Mouse (Mus musculus): ENCODE measurements at regions not wholly inside any gene's neighbourhood (a gene's known extent, or its start where the extent isn't known, plus 50 kb on each side); places are given as distances from the start of the nearest gene placed in this dataset.

- Histone ChIP-seq H3K4me1 (ENCODE audit: control insufficient read depth in 1 of 2, insufficient read depth in 2 of 2) (peaks cover 0 to 5% of the 10 kb centered on the region in 2 experiments; a peak in 1 of 4 replicates), H3K9ac (ENCODE audit: insufficient read depth, low read depth) (no peak overlapping the region), H3K4me2 (ENCODE audit: insufficient read depth, low read depth, poor library complexity, severe bottlenecking) (no peak overlapping the region), H3K4me3 (replicated peaks in 1 of 3; ENCODE audit: low read depth in 2 of 3, low read length in 2 of 3, poor library complexity in 1 of 3) (no peak overlapping the region), H3K79me2 (replicated peaks; ENCODE audit: control insufficient read depth, extremely low read depth, insufficient read depth, poor library complexity, severe bottlenecking) (no peaks in the 10 kb centered on the region), H3K27ac (ENCODE audit: insufficient read depth, low read depth) (no peak overlapping the region), H3K27me3 (replicated peaks) (no peaks in the 10 kb centered on the region), H3K9me3 (replicated peaks; ENCODE audit: low read length) (no peaks in the 10 kb centered on the region), H3K36me3 (replicated peaks in 1 of 2; ENCODE audit: control insufficient read depth in 1 of 2, insufficient read depth in 1 of 2, low read length in 1 of 2) (no peaks in the 10 kb centered on the region)
- dilution Hi-C loops (cut with MboI; ENCODE audit: extremely low pct_ligation_motif_present, extremely low pct_unique_long_range_greater_than_20kb, low sequenced_read_pairs) (no loop called here), in situ Hi-C loops (cut with MboI; ENCODE audit: low pct_ligation_motif_present, low pct_unique_long_range_greater_than_20kb, low sequenced_read_pairs) (no loop called here)
- TF ChIP-seq HCFC1 (IDR thresholded peaks at IDR 0.05; ENCODE audit: low read depth, low read length) (no peak), ZC3H11A (IDR thresholded peaks at IDR 0.05; ENCODE audit: low read depth, low read length) (no peak), CTCF (conservative IDR thresholded peaks at IDR 0.05 in 1 of 2, IDR thresholded peaks at IDR 0.05 in 1 of 2; ENCODE audit: low read depth in 2 of 2, low read length in 2 of 2) (no peak), CHD2 (IDR thresholded peaks at IDR 0.05; ENCODE audit: low read length) (no peak), MAFK (IDR thresholded peaks at IDR 0.05; ENCODE audit: insufficient replicate concordance, low read length) (no peak), IRF4 (IDR thresholded peaks at IDR 0.05; ENCODE audit: low read depth, low read length) (no peak), RCOR1 (conservative IDR thresholded peaks at IDR 0.05; ENCODE audit: low read depth, low read length) (no peak), ETS1 (conservative IDR thresholded peaks at IDR 0.05; ENCODE audit: low read depth, low read length) (no peak), JUND (conservative IDR thresholded peaks at IDR 0.05; ENCODE audit: low read depth, low read length) (no peak)
- no peak for DNase-seq (ENCODE audit: extremely low read depth)
These were observed 198.1 kb upstream of the Dkk2 start for GRCm38 (mm10) chr3:131886984-131887383.

GRCm38 (mm10) chr3:131887670-131888069 is 197.4 kb upstream of the Dkk2 start:
- no peak overlapping the region for H3K4me3 ChIP-seq (replicated peaks in 1 of 3; ENCODE audit: low read depth in 2 of 3, low read length in 2 of 3, poor library complexity in 1 of 3)
- in situ Hi-C loops (cut with MboI; ENCODE audit: low pct_ligation_motif_present, low pct_unique_long_range_greater_than_20kb, low sequenced_read_pairs) = no loop called here

GRCm38 (mm10) chr3:131891941-131892340 is 193.2 kb upstream of the Dkk2 start:
- dilution Hi-C loops (cut with MboI; ENCODE audit: extremely low pct_ligation_motif_present, extremely low pct_unique_long_range_greater_than_20kb, low sequenced_read_pairs) (no loop called here), in situ Hi-C loops (cut with MboI; ENCODE audit: low pct_ligation_motif_present, low pct_unique_long_range_greater_than_20kb, low sequenced_read_pairs) (no loop called here)
- no peak for DNase-seq (ENCODE audit: extremely low read depth)
- no peak overlapping the region for H3K9ac ChIP-seq (ENCODE audit: insufficient read depth, low read depth)
- TF ChIP-seq ELF1 (IDR thresholded peaks at IDR 0.05; ENCODE audit: low read depth, low read length) = no peak
- TF ChIP-seq MAX (IDR thresholded peaks at IDR 0.05; ENCODE audit: low read length) = no peak
- no peak for TF ChIP-seq CTCF (conservative IDR thresholded peaks at IDR 0.05 in 1 of 2, IDR thresholded peaks at IDR 0.05 in 1 of 2; ENCODE audit: low read depth in 2 of 2, low read length in 2 of 2)
- TF ChIP-seq MEF2A (IDR thresholded peaks at IDR 0.05; ENCODE audit: borderline replicate concordance, low read depth, low read length) = no peak
- H3K27me3 ChIP-seq (replicated peaks) = no peaks in the 10 kb centered on the region
- no peaks in the 10 kb centered on the region for H3K9me3 ChIP-seq (replicated peaks; ENCODE audit: low read length)
- H3K36me3 ChIP-seq (replicated peaks in 1 of 2; ENCODE audit: control insufficient read depth in 1 of 2, insufficient read depth in 1 of 2, low read length in 1 of 2) = no peaks in the 10 kb centered on the region
- no peak overlapping the region for H3K4me3 ChIP-seq (replicated peaks in 1 of 3; ENCODE audit: low read depth in 2 of 3, low read length in 2 of 3, poor library complexity in 1 of 3)
- peaks cover 0 to 12% of the 10 kb centered on the region in 2 experiments; a peak in 2 of 4 replicates for H3K4me1 ChIP-seq (ENCODE audit: control insufficient read depth in 1 of 2, insufficient read depth in 2 of 2)
- no peaks in the 10 kb centered on the region for H3K79me2 ChIP-seq (replicated peaks; ENCODE audit: control insufficient read depth, extremely low read depth, insufficient read depth, poor library complexity, severe bottlenecking)
- no peak overlapping the region for H3K4me2 ChIP-seq (ENCODE audit: insufficient read depth, low read depth, poor library complexity, severe bottlenecking)
- H3K27ac ChIP-seq (ENCODE audit: insufficient read depth, low read depth) = no peak overlapping the region

More at GRCm38 (mm10) chr3:131887670-131888069, 197.4 kb upstream of the Dkk2 start:
- dilution Hi-C loops (cut with MboI; ENCODE audit: extremely low pct_ligation_motif_present, extremely low pct_unique_long_range_greater_than_20kb, low sequenced_read_pairs) = no loop called here
- TF ChIP-seq HCFC1 (IDR thresholded peaks at IDR 0.05; ENCODE audit: low read depth, low read length) (no peak), UBTF (IDR thresholded peaks at IDR 0.05; ENCODE audit: low read depth, low read length) (no peak), NELFE (IDR thresholded peaks at IDR 0.05; ENCODE audit: low read depth, low read length) (no peak), PAX5 (IDR thresholded peaks at IDR 0.05; ENCODE audit: low read length) (no peak), ELF1 (IDR thresholded peaks at IDR 0.05; ENCODE audit: low read depth, low read length) (no peak), BHLHE40 (IDR thresholded peaks at IDR 0.05; ENCODE audit: low read depth, low read length) (no peak), TCF12 (IDR thresholded peaks at IDR 0.05; ENCODE audit: low read depth, low read length) (no peak), ZC3H11A (IDR thresholded peaks at IDR 0.05; ENCODE audit: low read depth, low read length) (no peak), TBP (conservative IDR thresholded peaks at IDR 0.05; ENCODE audit: low read depth, low read length) (no peak), RAD21 (IDR thresholded peaks at IDR 0.05; ENCODE audit: low read depth, low read length) (no peak), GABPA (IDR thresholded peaks at IDR 0.05; ENCODE audit: insufficient replicate concordance, low read depth, low read length) (no peak)
- no peaks in the 10 kb centered on the region for H3K36me3 ChIP-seq (replicated peaks in 1 of 2; ENCODE audit: control insufficient read depth in 1 of 2, insufficient read depth in 1 of 2, low read length in 1 of 2)
- H3K9ac ChIP-seq (ENCODE audit: insufficient read depth, low read depth) = no peak overlapping the region
- no peak overlapping the region for H3K27ac ChIP-seq (ENCODE audit: insufficient read depth, low read depth)
- peaks cover 0 to 3% of the 10 kb centered on the region in 2 experiments; a peak in 1 of 4 replicates for H3K4me1 ChIP-seq (ENCODE audit: control insufficient read depth in 1 of 2, insufficient read depth in 2 of 2)
- H3K4me2 ChIP-seq (ENCODE audit: insufficient read depth, low read depth, poor library complexity, severe bottlenecking) = no peak overlapping the region
- no peaks in the 10 kb centered on the region for H3K79me2 ChIP-seq (replicated peaks; ENCODE audit: control insufficient read depth, extremely low read depth, insufficient read depth, poor library complexity, severe bottlenecking)
- no peaks in the 10 kb centered on the region for H3K27me3 ChIP-seq (replicated peaks)
- DNase-seq (ENCODE audit: extremely low read depth) = no peak
- H3K9me3 ChIP-seq (replicated peaks; ENCODE audit: low read length) = no peaks in the 10 kb centered on the region
